Mouse (Mus musculus): Measurements from ENCODE around the gene A430078G23Rik. TPM values are rescaled to one million over a fixed set of nuclear protein-coding genes. Genes with fewer than 3 reads are reported as not detected.
"Not testable (repeated sequence)": the region's sequence is repeated elsewhere in the genome, so short reads cannot be mapped to it uniquely, and the experiment has no call there.

A430078G23Rik gene
- not detected in 2 replicates for polyA plus RNA-seq (2014; fragmentation: Nextera tagmentation; extraction: Ambion mirVana)

- DNase-seq (ENCODE audit: low spot score) (no peak), ATAC-seq (ENCODE audit: low FRiP score) (no peak)
- Histone ChIP-seq H3K9ac (ENCODE audit: low read depth, low read length) (no peak within 1 kb of the TSS), H3K27ac (ENCODE audit: low read depth, low read length) (no peak within 1 kb of the TSS), H3K36me3 (ENCODE audit: control insufficient read depth, insufficient read depth, low read length) (no peaks in the 10 kb centered on the region), H3K4me3 (ENCODE audit: low read depth, low read length) (no peak within 1 kb of the TSS), H3K9me3 (ENCODE audit: control insufficient read depth, low read length) (no peaks in the 10 kb centered on the region), H3K4me1 (replicated peaks; ENCODE audit: control insufficient read depth, insufficient read depth, low read length) (no peaks in the 10 kb centered on the region), H3K4me2 (replicated peaks; ENCODE audit: low read depth, low read length) (no peak within 1 kb of the TSS), H3K27me3 (ENCODE audit: control insufficient read depth, insufficient read depth, low read length) (no peaks in the 10 kb centered on the region)
- 85% methylated on average over 13 of the region's 13 CpGs for WGBS
These were observed at the start of gene A430078G23Rik for GRCm38 (mm10) chr8:3353189-3353810. A430078G23Rik (plus strand) TSS chr8:3353415.

GRCm38 (mm10) chr8:3308205-3308800, 44.9 kb upstream of the A430078G23Rik start:
- H3K9ac ChIP-seq (ENCODE audit: low read depth, low read length); H3K36me3 ChIP-seq (ENCODE audit: control insufficient read depth, insufficient read depth, low read length); H3K27ac ChIP-seq (ENCODE audit: low read depth, low read length); ATAC-seq (ENCODE audit: low FRiP score); H3K4me2 ChIP-seq (replicated peaks; ENCODE audit: low read depth, low read length); H3K9me3 ChIP-seq (ENCODE audit: control insufficient read depth, low read length); DNase-seq (ENCODE audit: low spot score); H3K27me3 ChIP-seq (ENCODE audit: control insufficient read depth, insufficient read depth, low read length); H3K4me1 ChIP-seq (replicated peaks; ENCODE audit: control insufficient read depth, insufficient read depth, low read length); H3K4me3 ChIP-seq (ENCODE audit: low read depth, low read length): not testable (repeated sequence)
- 94% methylated on average over 13 of the region's 13 CpGs for WGBS

- DNase-seq (ENCODE audit: low spot score) (no peak), ATAC-seq (ENCODE audit: low FRiP score) (no peak)
- no peaks in the 10 kb centered on the region for H3K4me1 ChIP-seq (replicated peaks; ENCODE audit: control insufficient read depth, insufficient read depth, low read length)
- 91% methylated on average over 11 of the region's 11 CpGs for WGBS
- H3K36me3 ChIP-seq (ENCODE audit: control insufficient read depth, insufficient read depth, low read length), result no peaks in the 10 kb centered on the region
- H3K4me3 ChIP-seq (ENCODE audit: low read depth, low read length), result no peak overlapping the region
- H3K9ac ChIP-seq (ENCODE audit: low read depth, low read length), result no peak overlapping the region
- no peaks in the 10 kb centered on the region for H3K9me3 ChIP-seq (ENCODE audit: control insufficient read depth, low read length)
- no peaks in the 10 kb centered on the region for H3K27me3 ChIP-seq (ENCODE audit: control insufficient read depth, insufficient read depth, low read length)
- H3K27ac ChIP-seq (ENCODE audit: low read depth, low read length), result no peak overlapping the region
- H3K4me2 ChIP-seq (replicated peaks; ENCODE audit: low read depth, low read length), result no peak overlapping the region
These were observed 43.6 kb upstream of the A430078G23Rik start for GRCm38 (mm10) chr8:3309636-3310035.

- H3K4me3 ChIP-seq (ENCODE audit: low read depth, low read length), result no peak overlapping the region
- H3K9me3 ChIP-seq (ENCODE audit: control insufficient read depth, low read length), result no peaks in the 10 kb centered on the region
- no peaks in the 10 kb centered on the region for H3K36me3 ChIP-seq (ENCODE audit: control insufficient read depth, insufficient read depth, low read length)
- WGBS, result 76% methylated on average over 4 of the region's 4 CpGs
- H3K4me2 ChIP-seq (replicated peaks; ENCODE audit: low read depth, low read length), result no peak overlapping the region
- DNase-seq (ENCODE audit: low spot score), result no peak
- ATAC-seq (ENCODE audit: low FRiP score), result no peak
- no peaks in the 10 kb centered on the region for H3K4me1 ChIP-seq (replicated peaks; ENCODE audit: control insufficient read depth, insufficient read depth, low read length)
- H3K27me3 ChIP-seq (ENCODE audit: control insufficient read depth, insufficient read depth, low read length), result no peaks in the 10 kb centered on the region
- H3K9ac ChIP-seq (ENCODE audit: low read depth, low read length), result no peak overlapping the region
- no peak overlapping the region for H3K27ac ChIP-seq (ENCODE audit: low read depth, low read length)
These were observed 41.7 kb upstream of the A430078G23Rik start for GRCm38 (mm10) chr8:3311482-3311881.

- DNase-seq (ENCODE audit: low spot score); H3K4me2 ChIP-seq (replicated peaks; ENCODE audit: low read depth, low read length); H3K4me1 ChIP-seq (replicated peaks; ENCODE audit: control insufficient read depth, insufficient read depth, low read length); H3K4me3 ChIP-seq (ENCODE audit: low read depth, low read length); H3K27ac ChIP-seq (ENCODE audit: low read depth, low read length); H3K36me3 ChIP-seq (ENCODE audit: control insufficient read depth, insufficient read depth, low read length); H3K9me3 ChIP-seq (ENCODE audit: control insufficient read depth, low read length); H3K27me3 ChIP-seq (ENCODE audit: control insufficient read depth, insufficient read depth, low read length); H3K9ac ChIP-seq (ENCODE audit: low read depth, low read length); ATAC-seq (ENCODE audit: low FRiP score): not testable (repeated sequence)
- 100% methylated on average over 1 of the region's 1 CpGs for WGBS
These were observed 39.8 kb upstream of the A430078G23Rik start for GRCm38 (mm10) chr8:3313417-3313816.

GRCm38 (mm10) chr8:3313843-3314242, 39.4 kb upstream of the A430078G23Rik start:
- Histone ChIP-seq H3K27ac (ENCODE audit: low read depth, low read length) (no peak overlapping the region), H3K4me2 (replicated peaks; ENCODE audit: low read depth, low read length) (no peak overlapping the region), H3K4me1 (replicated peaks; ENCODE audit: control insufficient read depth, insufficient read depth, low read length) (no peaks in the 10 kb centered on the region), H3K27me3 (ENCODE audit: control insufficient read depth, insufficient read depth, low read length) (no peaks in the 10 kb centered on the region), H3K36me3 (ENCODE audit: control insufficient read depth, insufficient read depth, low read length) (no peaks in the 10 kb centered on the region), H3K9ac (ENCODE audit: low read depth, low read length) (no peak overlapping the region), H3K4me3 (ENCODE audit: low read depth, low read length) (no peak overlapping the region), H3K9me3 (ENCODE audit: control insufficient read depth, low read length) (no peaks in the 10 kb centered on the region)
- ATAC-seq (ENCODE audit: low FRiP score) (no peak), DNase-seq (ENCODE audit: low spot score) (no peak)
- WGBS, result 80% methylated on average over 3 of the region's 3 CpGs

- Histone ChIP-seq H3K4me3 (ENCODE audit: low read depth, low read length) (no peak overlapping the region), H3K27me3 (ENCODE audit: control insufficient read depth, insufficient read depth, low read length) (no peaks in the 10 kb centered on the region), H3K9me3 (ENCODE audit: control insufficient read depth, low read length) (no peaks in the 10 kb centered on the region), H3K9ac (ENCODE audit: low read depth, low read length) (no peak overlapping the region), H3K27ac (ENCODE audit: low read depth, low read length) (no peak overlapping the region), H3K4me1 (replicated peaks; ENCODE audit: control insufficient read depth, insufficient read depth, low read length) (no peaks in the 10 kb centered on the region), H3K4me2 (replicated peaks; ENCODE audit: low read depth, low read length) (no peak overlapping the region), H3K36me3 (ENCODE audit: control insufficient read depth, insufficient read depth, low read length) (no peaks in the 10 kb centered on the region)
- no peak for DNase-seq (ENCODE audit: low spot score)
- 83% methylated on average over 2 of the region's 2 CpGs for whole genome bisulfite sequencing
- no peak for ATAC-seq (ENCODE audit: low FRiP score)
These were observed 38.9 kb upstream of the A430078G23Rik start for GRCm38 (mm10) chr8:3314345-3314744.

- Histone ChIP-seq H3K36me3 (ENCODE audit: control insufficient read depth, insufficient read depth, low read length) (no peaks in the 10 kb centered on the region), H3K4me2 (replicated peaks; ENCODE audit: low read depth, low read length) (no peak overlapping the region), H3K27me3 (ENCODE audit: control insufficient read depth, insufficient read depth, low read length) (no peaks in the 10 kb centered on the region), H3K9me3 (ENCODE audit: control insufficient read depth, low read length) (no peaks in the 10 kb centered on the region), H3K4me3 (ENCODE audit: low read depth, low read length) (no peak overlapping the region), H3K27ac (ENCODE audit: low read depth, low read length) (no peak overlapping the region), H3K4me1 (replicated peaks; ENCODE audit: control insufficient read depth, insufficient read depth, low read length) (no peaks in the 10 kb centered on the region), H3K9ac (ENCODE audit: low read depth, low read length) (no peak overlapping the region)
- ATAC-seq (ENCODE audit: low FRiP score) (no peak), DNase-seq (ENCODE audit: low spot score) (no peak)
- 90% methylated on average over 5 of the region's 5 CpGs for WGBS
These were observed 36.6 kb upstream of the A430078G23Rik start for GRCm38 (mm10) chr8:3316585-3316984.

GRCm38 (mm10) chr8:3319267-3319666, 33.9 kb upstream of the A430078G23Rik start:
- not testable (repeated sequence) for H3K27me3 ChIP-seq (ENCODE audit: control insufficient read depth, insufficient read depth, low read length); H3K9me3 ChIP-seq (ENCODE audit: control insufficient read depth, low read length); H3K4me3 ChIP-seq (ENCODE audit: low read depth, low read length); ATAC-seq (ENCODE audit: low FRiP score); H3K4me1 ChIP-seq (replicated peaks; ENCODE audit: control insufficient read depth, insufficient read depth, low read length); H3K4me2 ChIP-seq (replicated peaks; ENCODE audit: low read depth, low read length); DNase-seq (ENCODE audit: low spot score); H3K9ac ChIP-seq (ENCODE audit: low read depth, low read length); H3K27ac ChIP-seq (ENCODE audit: low read depth, low read length); H3K36me3 ChIP-seq (ENCODE audit: control insufficient read depth, insufficient read depth, low read length)
- WGBS, result 96% methylated on average over 8 of the region's 11 CpGs

Measured in hindbrain, embryonic 11.5 days (tissue).